ENCODE assay signal across 28 mouse cellular contexts in the genomic region with DNA sequence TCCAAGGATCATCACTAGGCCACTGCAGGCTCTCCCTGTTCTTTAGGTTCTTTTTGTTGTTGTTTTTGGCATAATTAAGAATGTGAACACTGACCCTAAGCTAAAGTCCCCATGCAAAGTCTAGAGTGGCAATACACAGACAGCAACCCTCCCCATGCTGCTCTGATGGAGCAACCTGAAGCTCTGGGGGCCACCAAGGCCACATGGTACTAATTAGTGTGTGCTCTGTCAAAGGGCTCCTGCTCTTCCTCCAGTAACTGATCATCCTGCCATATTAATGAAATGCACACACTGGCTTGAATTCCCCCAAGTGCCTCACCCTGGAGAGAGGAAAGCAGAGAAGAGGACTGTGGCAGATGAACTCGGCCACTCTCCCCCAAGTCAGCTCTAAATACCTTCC. TPM values are rescaled to one million over a fixed set of nuclear protein-coding genes. Genes with fewer than 3 reads are reported as not detected.
DNase-seq lines count a peak whose midpoint lies in the region; ATAC-seq lines count a peak whose summit lies in the region.
"Had no signal": no experiment of that assay in that cellular context is flagged by ENCODE, and none has a peak within 500 bp of the region (broad histone marks: within the 10 kb centered on the region; RNA-seq: fewer than 3 reads in every experiment).

No protein-coding gene starts in this region.

- peaks cover 8% of the 10 kb centered on the region; the same call in 1 of the 2 replicates for H3K9me3 ChIP-seq in forebrain, embryonic 10.5 days
- no peaks in the 10 kb centered on the region for H3K9me3 ChIP-seq in forebrain, embryonic 12.5 days
- H3K9me3 ChIP-seq: forebrain, embryonic 15.5 days; heart, embryonic 13.5 days; kidney, embryonic 15.5 days had no signal

- H3K4me1 ChIP-seq in forebrain, embryonic 10.5 days, result peaks cover 18% of the 10 kb centered on the region
- peaks cover 6% of the 10 kb centered on the region; the same call in 1 of the 2 replicates for H3K4me1 ChIP-seq in forebrain, embryonic 12.5 days
- H3K4me1 ChIP-seq: forebrain, embryonic 15.5 days; heart, embryonic 13.5 days; kidney, embryonic 15.5 days; neural tube, embryonic 12.5 days had no signal

- H3K36me3 ChIP-seq in forebrain, embryonic 10.5 days (replicated peaks), result peaks cover 8% of the 10 kb centered on the region
- no peaks in the 10 kb centered on the region for H3K36me3 ChIP-seq in forebrain, embryonic 12.5 days (replicated peaks)
- H3K36me3 ChIP-seq: forebrain, embryonic 15.5 days; heart, embryonic 13.5 days; kidney, embryonic 15.5 days had no signal

- ATAC-seq in forebrain, embryonic 12.5 days (ENCODE audit: low FRiP score), result no peak
- ATAC-seq: activated CD4-positive, CD25-positive, alpha-beta regulatory T cell, adult 4 months; forebrain, embryonic 15.5 days; hindbrain, embryonic 16.5 days had no signal

- H3K27ac ChIP-seq in forebrain, embryonic 10.5 days, result peak overlapping the region; percentile 68
- H3K27ac ChIP-seq in forebrain, embryonic 12.5 days, result no peak overlapping the region
- H3K27ac ChIP-seq: forebrain, embryonic 15.5 days; heart, embryonic 13.5 days; kidney, embryonic 15.5 days; liver, embryonic 14.5 days; neural tube, embryonic 12.5 days had no signal

- DNase-seq in forebrain, embryonic 10.5 days (ENCODE audit: extremely low spot score, low spot score), result no peak
- DNase-seq in retina, postnatal 1 day, result peak; percentile 16
- DNase-seq in retina, embryonic 14.5 days (ENCODE audit: low spot score), result no peak
- peak; percentile 10 for DNase-seq in forelimb bud, embryonic 11.5 days (ENCODE audit: low read depth, low spot score)
- no peak for DNase-seq in heart, postnatal 14 days
- no peak for DNase-seq in right cerebral cortex, postnatal 4 days
- DNase-seq: adrenal gland, adult 2 months; adrenal gland, postnatal 36 days; cerebellum, adult 2 months; cerebellum, postnatal 14 days; heart, postnatal 10 days; kidney, adult 18-20 months; kidney, postnatal 25 days; lung, adult 2 months; lung, postnatal 14 days; midbrain, embryonic 14.5 days; right cerebral cortex, postnatal 14 days; spleen, adult 18-20 months; thymus, postnatal 14 days had no signal

- intact Hi-C loops in heart, postnatal 14 days (cut with DNase I), result loop anchor here (5.0 to 10.0 kb wide), 2 partner anchors 302 to 370 kb away; no protein-coding TSS in a partner anchor

- no peaks in the 10 kb centered on the region for H3K27me3 ChIP-seq in forebrain, embryonic 10.5 days (ENCODE audit: poor library complexity, severe bottlenecking)
- no peaks in the 10 kb centered on the region for H3K27me3 ChIP-seq in forebrain, embryonic 12.5 days
- H3K27me3 ChIP-seq: CH12.LX; forebrain, embryonic 15.5 days; heart, embryonic 13.5 days; kidney, embryonic 15.5 days; neural tube, embryonic 12.5 days had no signal

- no peak overlapping the region for H3K4me3 ChIP-seq in forebrain, embryonic 10.5 days
- no peak overlapping the region for H3K4me3 ChIP-seq in forebrain, embryonic 12.5 days (replicated peaks)
- H3K4me3 ChIP-seq: forebrain, embryonic 15.5 days; heart, embryonic 13.5 days; kidney, embryonic 15.5 days; neural tube, embryonic 12.5 days had no signal

- H3K9ac ChIP-seq in forebrain, embryonic 12.5 days, result no peak overlapping the region
- H3K9ac ChIP-seq: forebrain, embryonic 15.5 days; heart, embryonic 13.5 days; kidney, embryonic 15.5 days; liver, embryonic 14.5 days; neural tube, embryonic 12.5 days had no signal

- WGBS in forebrain, embryonic 10.5 days, result 26% methylated on average over 1 of the region's 1 CpGs
- 21% methylated on average over 1 of the region's 1 CpGs for WGBS in forebrain, embryonic 12.5 days

- H3K4me2 ChIP-seq in forebrain, embryonic 12.5 days, result no peak overlapping the region
- H3K4me2 ChIP-seq: forebrain, embryonic 15.5 days; heart, embryonic 13.5 days; kidney, embryonic 15.5 days; neural tube, embryonic 12.5 days had no signal

RNA-seq across cellular contexts. Expression of gene Dnajc24, which starts 16.2 kb away (rescaled TPM):
- 60.7 TPM in 2 replicates for polyA plus RNA-seq in forebrain, embryonic 10.5 days (2016; fragmentation: Nextera tagmentation; extraction: Ambion mirVana)
- 53.2 and 58.2 TPM in 2 replicates for polyA plus RNA-seq in forebrain, embryonic 12.5 days (2016; fragmentation: Nextera tagmentation; extraction: Ambion mirVana)
- 10 to 100 TPM; 10.5 to 15.2 TPM for total RNA-seq in heart, postnatal 14 days (2021)

Comparison
In these comparisons a context has a peak if more than half of its experiments do, and no peak if none do; other contexts are left out.
1. DNase-seq: peak in retina, postnatal 1 day (single experiment) and forelimb bud, embryonic 11.5 days (single experiment); none in forebrain, embryonic 10.5 days (single experiment), retina, embryonic 14.5 days (single experiment), heart, postnatal 14 days (0 of 2) and right cerebral cortex, postnatal 4 days (single experiment).